Mouse (Mus musculus): Measurements from ENCODE around the gene Rps18. TPM values are rescaled to one million over a fixed set of nuclear protein-coding genes. Genes with fewer than 3 reads are reported as not detected.
A peak's percentile ranks its signal among the peaks of the same experiment; 100 is the strongest.

Gene Rps18
- total and polyA plus RNA-seq, 2 experiments from 2014 or later: 876 to 1,357 TPM

DNA sequence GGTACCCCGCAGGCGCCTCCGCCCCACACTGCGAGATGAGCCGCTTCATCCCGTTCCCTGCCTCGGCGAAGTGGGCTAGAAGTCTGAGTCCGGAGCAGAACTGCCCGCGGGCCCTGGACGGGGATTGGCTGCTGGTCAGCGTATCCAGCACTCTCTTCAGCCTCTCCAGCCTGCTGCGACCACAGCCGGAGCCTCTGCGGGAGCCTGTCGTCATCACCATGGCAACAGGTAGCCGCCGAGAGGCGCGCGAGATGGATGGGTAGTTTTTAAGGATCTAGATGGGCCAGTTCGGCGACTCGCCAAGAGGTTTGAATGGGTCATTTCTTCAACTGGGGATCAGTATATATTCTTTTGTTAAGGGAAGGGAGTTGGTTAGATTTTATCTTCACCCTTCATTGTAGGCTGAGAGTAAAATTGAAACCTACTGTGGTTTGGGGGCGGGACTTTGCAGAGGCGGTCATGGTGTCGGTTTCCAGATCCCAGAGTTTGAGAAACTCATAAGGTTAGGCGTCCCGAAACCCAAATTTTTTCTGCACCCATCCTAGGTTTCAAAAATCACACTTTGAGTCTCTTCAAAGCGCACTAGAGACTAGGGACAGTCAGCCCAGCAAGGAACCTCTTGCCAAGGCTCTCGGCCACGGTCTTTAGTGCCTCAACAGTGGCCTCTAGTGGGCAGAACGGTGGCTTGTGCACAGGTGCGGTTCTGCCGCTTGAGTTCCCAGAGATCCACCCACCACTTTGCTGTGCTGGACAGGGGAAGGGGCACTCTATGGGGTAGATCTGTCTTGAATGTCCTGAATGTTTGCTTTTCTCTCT, 35.3 kb downstream of the Rps18 start:
- DNase-seq (peak; percentile 77), ATAC-seq (peak; percentile 25)
- H3K4me1 ChIP-seq (ENCODE audit: insufficient read depth): peaks cover 7% of the 10 kb centered on the region; the same call in 1 of the 2 replicates
- H3K27ac ChIP-seq (ENCODE audit: low read depth, low read length): peak overlapping the region; percentile 29; the same call in 1 of the 2 replicates
- peak overlapping the region; percentile 79 for H3K4me2 ChIP-seq (ENCODE audit: low read depth)
- no peaks in the 10 kb centered on the region for H3K27me3 ChIP-seq (ENCODE audit: insufficient read depth, low read length)
- peak overlapping the region; percentile 51 for H3K9ac ChIP-seq
- 1% methylated on average over 36 of the region's 36 CpGs for WGBS
- H3K36me3 ChIP-seq (ENCODE audit: insufficient read depth): peaks cover 4% of the 10 kb centered on the region; the same call in 1 of the 2 replicates
- TF ChIP-seq CTCF (IDR thresholded peaks at IDR 0.05; ENCODE audit: low read depth): peak; percentile 80
- H3K9me3 ChIP-seq (ENCODE audit: low read length): no peaks in the 10 kb centered on the region
- H3K4me3 ChIP-seq (ENCODE audit: low read depth, low read length): peak overlapping the region; percentile 42

DNA sequence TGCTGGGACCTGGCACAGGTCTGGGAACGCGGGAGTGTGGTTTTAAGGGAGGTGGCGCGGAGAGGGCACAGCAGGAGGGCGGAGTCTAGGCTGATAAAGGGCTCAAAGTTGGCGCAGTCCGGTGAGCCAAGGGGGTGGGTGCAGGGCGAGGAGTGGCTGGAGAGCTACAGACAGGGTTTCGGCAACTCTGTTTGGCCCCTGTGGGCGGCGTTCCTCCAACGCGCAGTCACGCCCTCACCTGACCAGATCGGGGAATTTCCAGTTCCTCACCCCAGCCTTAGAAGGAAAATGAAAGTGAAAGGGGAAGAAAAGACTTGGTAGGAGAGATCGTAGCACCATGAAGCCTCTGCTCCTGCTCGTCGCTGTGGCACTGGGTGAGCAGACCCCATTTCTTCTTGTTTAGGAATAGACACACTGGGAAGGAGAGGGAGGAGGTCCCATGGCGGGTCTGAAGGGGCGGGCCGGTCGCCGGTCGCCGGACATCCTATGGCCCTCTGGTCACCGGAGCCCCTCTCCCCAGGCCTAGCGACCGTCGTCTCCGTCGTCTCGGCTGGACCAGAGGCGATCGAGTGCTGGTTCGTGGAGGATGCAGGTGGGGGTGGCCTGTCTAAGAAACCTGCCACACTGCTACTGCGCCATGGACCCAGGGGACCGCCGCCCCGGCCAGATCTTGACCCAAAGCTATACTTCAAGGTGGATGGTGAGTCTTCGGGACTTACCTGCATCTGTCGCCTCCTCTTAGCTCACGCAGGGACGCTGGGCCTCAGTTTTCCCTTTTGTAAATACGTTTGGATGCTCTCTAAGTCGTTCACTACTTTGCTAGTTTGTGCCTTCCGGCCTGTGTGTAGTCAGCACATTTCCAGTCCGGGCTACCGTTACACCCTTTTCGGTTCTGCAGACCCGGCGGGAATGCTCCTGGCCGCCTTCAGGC, 36.2 kb downstream of the Rps18 start:
- no peak for ATAC-seq
- H3K4me3 ChIP-seq (ENCODE audit: low read depth, low read length): peak overlapping the region; percentile 42

DNA sequence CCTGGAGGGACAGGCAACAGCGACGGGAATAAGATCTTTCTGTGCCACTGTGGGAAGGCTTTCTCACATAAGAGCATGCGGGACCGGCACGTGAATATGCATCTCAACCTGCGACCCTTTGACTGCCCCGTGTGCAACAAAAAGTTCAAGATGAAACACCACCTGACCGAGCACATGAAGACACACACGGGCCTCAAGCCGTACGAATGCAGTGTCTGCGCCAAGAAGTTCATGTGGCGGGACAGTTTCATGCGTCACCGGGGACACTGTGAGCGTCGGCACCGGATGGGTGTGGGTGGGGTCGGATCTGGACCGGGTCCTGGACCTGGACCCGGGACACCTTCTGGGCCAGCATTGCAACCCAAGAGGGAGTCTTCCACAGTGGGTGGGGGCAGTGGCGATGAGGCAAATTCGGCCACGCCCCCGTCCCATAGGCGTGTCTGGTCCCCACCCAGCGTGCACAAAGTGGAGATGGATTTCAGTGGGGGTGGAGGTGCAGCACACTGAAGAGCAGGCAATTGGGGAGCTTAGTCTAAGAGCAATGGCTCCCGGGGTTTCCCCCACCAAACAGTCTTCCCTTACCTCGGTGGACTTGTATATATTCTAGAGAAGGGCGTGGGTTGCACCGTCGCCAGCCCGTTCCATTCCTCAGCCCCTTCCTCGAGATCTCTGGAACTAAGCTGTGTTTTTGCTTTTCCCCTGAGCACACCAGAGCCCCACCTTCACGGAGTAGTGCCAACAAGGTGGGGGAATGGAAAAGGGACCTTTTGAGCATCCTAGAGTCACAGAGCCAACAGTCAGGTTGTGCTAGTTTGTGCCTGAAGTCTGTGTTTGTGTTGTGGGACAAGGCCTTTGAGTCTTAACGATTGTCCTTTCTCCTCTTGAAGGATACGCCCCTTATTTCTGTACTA, 37.3 kb downstream of the Rps18 start:
- no peaks in the 10 kb centered on the region for H3K27me3 ChIP-seq (ENCODE audit: insufficient read depth, low read length)
- DNase-seq (no peak), ATAC-seq (no peak)
- H3K4me1 ChIP-seq (ENCODE audit: insufficient read depth): peaks cover 7% of the 10 kb centered on the region; the same call in 1 of the 2 replicates
- H3K9ac ChIP-seq: no peak overlapping the region
- no peak overlapping the region for H3K27ac ChIP-seq (ENCODE audit: low read depth, low read length)
- 59% methylated on average over 37 of the region's 37 CpGs for WGBS
- no peaks in the 10 kb centered on the region for H3K9me3 ChIP-seq (ENCODE audit: low read length)
- TF ChIP-seq CTCF (IDR thresholded peaks at IDR 0.05; ENCODE audit: low read depth): no peak
- H3K36me3 ChIP-seq (ENCODE audit: insufficient read depth): peaks cover 20% of the 10 kb centered on the region
- H3K4me3 ChIP-seq (ENCODE audit: low read depth, low read length): no peak overlapping the region
- H3K4me2 ChIP-seq (ENCODE audit: low read depth): peak overlapping the region; percentile 79

More for the DNA sequence above, 36.2 kb downstream of the Rps18 start:
- Histone ChIP-seq H3K27me3 (ENCODE audit: insufficient read depth, low read length) (no peaks in the 10 kb centered on the region), H3K9me3 (ENCODE audit: low read length) (no peaks in the 10 kb centered on the region), H3K36me3 (ENCODE audit: insufficient read depth) (peaks cover 10% of the 10 kb centered on the region), H3K27ac (ENCODE audit: low read depth, low read length) (peak overlapping the region; percentile 29; the same call in 1 of the 2 replicates), H3K9ac (peak overlapping the region; percentile 51), H3K4me2 (ENCODE audit: low read depth) (peak overlapping the region; percentile 79), H3K4me1 (ENCODE audit: insufficient read depth) (peaks cover 7% of the 10 kb centered on the region; the same call in 1 of the 2 replicates)
- DNase-seq: no peak
- TF ChIP-seq CTCF (IDR thresholded peaks at IDR 0.05; ENCODE audit: low read depth): peak; percentile 36
- 3% methylated on average over 52 of the region's 52 CpGs for WGBS

DNA sequence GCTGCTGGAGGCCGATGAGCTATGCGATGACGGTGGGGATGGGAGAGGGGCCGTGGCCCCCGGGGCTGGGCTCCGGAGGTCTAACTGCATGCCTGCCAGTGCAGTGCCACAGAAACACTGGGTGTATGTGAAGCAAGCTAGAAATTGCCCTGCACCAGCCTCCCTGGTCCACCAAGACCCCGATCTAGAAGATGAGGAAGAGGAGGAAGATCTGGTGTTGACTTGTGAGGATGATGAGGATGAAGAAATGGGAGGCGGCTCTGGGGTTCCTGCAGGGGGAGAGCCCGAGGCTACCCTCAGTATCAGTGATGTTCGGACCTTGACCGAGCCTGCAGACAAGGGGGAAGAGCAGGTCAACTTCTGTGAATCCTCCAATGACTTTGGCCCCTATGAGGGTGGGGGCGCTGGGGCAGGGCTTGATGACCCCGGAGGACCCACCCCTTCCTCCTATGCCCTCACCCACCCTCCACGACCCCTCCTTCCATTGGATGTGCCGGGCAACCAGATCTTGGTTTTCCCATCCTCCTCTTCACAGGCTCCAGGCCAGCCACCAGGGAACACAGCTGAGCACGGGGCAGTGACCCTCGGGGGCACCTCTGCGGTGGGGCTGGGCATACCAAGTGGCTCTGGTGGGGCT, 38.0 kb downstream of the Rps18 start:
- no peaks in the 10 kb centered on the region for H3K27me3 ChIP-seq (ENCODE audit: insufficient read depth, low read length)
- DNase-seq (no peak), ATAC-seq (no peak)
- no peak overlapping the region for H3K4me3 ChIP-seq (ENCODE audit: low read depth, low read length)
- 84% methylated on average over 18 of the region's 18 CpGs for WGBS
- no peak for TF ChIP-seq CTCF (IDR thresholded peaks at IDR 0.05; ENCODE audit: low read depth)
- no peak overlapping the region for H3K27ac ChIP-seq (ENCODE audit: low read depth, low read length)
- no peaks in the 10 kb centered on the region for H3K9me3 ChIP-seq (ENCODE audit: low read length)
- H3K36me3 ChIP-seq (ENCODE audit: insufficient read depth): peaks cover 26% of the 10 kb centered on the region
- peaks cover 7% of the 10 kb centered on the region; the same call in 1 of the 2 replicates for H3K4me1 ChIP-seq (ENCODE audit: insufficient read depth)
- no peak overlapping the region for H3K4me2 ChIP-seq (ENCODE audit: low read depth)
- no peak overlapping the region for H3K9ac ChIP-seq

- Histone ChIP-seq H3K27me3 (ENCODE audit: insufficient read depth, low read length) (no peaks in the 10 kb centered on the region), H3K4me1 (ENCODE audit: insufficient read depth) (peaks cover 7% of the 10 kb centered on the region; the same call in 1 of the 2 replicates), H3K9ac (no peak overlapping the region), H3K9me3 (ENCODE audit: low read length) (no peaks in the 10 kb centered on the region), H3K4me2 (ENCODE audit: low read depth) (peak overlapping the region; percentile 63), H3K36me3 (ENCODE audit: insufficient read depth) (peaks cover 32% of the 10 kb centered on the region), H3K4me3 (ENCODE audit: low read depth, low read length) (peak overlapping the region; percentile 53), H3K27ac (ENCODE audit: low read depth, low read length) (no peak overlapping the region)
- no peak for TF ChIP-seq CTCF (IDR thresholded peaks at IDR 0.05; ENCODE audit: low read depth)
- ATAC-seq (no peak), DNase-seq (no peak)
- WGBS: 73% methylated on average over 31 of the region's 31 CpGs
These were observed 38.8 kb downstream of the Rps18 start for GRCm38 (mm10) chr17:33916847-33917655.
